Mouse (Mus musculus): ENCODE results near the gene Pld4. TPM values are rescaled to one million over a fixed set of nuclear protein-coding genes. Genes with fewer than 3 reads are reported as not detected.
A peak's percentile ranks its signal among the peaks of the same experiment; 100 is the strongest.

Gene Pld4
- polyA plus RNA-seq, 1 experiment from 2014 or later, result 4.2 TPM

DNA sequence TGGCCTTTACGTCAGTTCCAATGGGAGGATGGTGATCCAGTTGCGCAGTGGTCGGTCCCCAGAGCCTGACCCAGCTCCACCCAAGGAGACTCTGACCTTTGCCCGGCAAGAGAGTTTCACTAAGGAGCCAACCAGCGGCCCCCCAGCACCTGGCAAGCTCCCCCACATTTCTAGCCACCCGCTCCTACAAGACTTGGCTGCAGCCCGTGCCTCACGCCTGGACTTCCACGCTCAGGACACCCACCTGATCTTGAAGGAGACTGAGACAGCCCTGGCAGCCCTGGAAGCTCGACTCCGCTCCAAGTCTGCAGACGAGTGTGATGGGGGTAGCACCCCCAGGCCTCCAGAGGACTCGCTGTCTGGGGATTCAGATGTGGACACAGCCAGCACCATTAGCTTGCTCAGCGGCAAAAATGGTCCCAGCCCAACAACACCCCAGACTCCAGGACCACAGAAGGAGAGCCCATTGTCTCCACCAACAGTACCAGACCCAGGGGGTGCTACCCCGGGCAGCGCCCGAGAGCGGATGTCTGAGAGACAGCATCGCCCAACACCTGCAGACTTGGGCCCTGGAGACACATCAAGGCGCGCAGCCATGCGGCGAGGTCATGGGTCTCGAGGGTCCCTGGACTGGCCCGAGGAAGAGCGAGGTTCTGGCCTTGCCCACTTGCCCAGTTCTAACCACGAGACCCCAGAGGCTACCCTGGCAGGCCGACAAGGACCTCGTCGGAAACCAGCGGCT is 22.0 kb upstream of the Pld4 start:
- Histone ChIP-seq H3K27me3 (replicated peaks) (no peaks in the 10 kb centered on the region), H3K9me3 (replicated peaks) (no peaks in the 10 kb centered on the region), H3K36me3 (peaks cover 38% of the 10 kb centered on the region), H3K4me1 (replicated peaks) (peaks cover 7% of the 10 kb centered on the region), H3K4me2 (no peak overlapping the region), H3K9ac (no peak overlapping the region), H3K4me3 (no peak overlapping the region), H3K27ac (ENCODE audit: poor library complexity, severe bottlenecking) (no peak overlapping the region)
- no peak for ATAC-seq (ENCODE audit: insufficient number of reproducible peaks, low FRiP score)
- WGBS, result 89% methylated on average over 31 of the region's 31 CpGs

DNA sequence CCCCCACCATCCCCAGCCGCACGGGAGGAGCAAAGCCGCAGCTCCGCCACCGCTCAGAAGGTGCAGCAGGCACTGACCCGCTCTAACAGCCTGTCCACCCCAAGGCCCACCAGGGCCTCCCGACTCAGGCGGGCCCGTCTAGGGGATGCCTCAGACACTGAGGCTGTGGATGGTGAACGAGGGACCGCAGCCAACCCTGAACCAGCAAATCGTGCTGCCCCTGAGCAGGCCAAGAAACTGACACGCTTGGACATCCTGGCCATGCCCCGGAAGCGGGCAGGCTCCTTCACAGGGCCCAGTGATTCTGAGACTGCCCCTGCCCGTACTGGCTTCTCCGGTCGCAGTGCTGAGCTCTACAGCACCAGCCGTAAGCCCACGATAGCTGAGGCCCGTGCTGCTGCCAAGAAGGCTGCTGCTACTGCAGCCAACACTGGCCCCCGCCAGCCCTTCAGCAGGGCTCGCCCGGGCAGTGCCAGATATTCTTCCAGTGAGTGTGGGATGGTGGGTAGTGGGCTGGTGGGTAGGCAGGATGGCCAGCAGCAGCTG is 21.4 kb upstream of the Pld4 start:
- H3K9me3 ChIP-seq (replicated peaks), result no peaks in the 10 kb centered on the region
- no peak overlapping the region for H3K9ac ChIP-seq
- H3K36me3 ChIP-seq, result peaks cover 38% of the 10 kb centered on the region
- H3K27ac ChIP-seq (ENCODE audit: poor library complexity, severe bottlenecking), result no peak overlapping the region
- peaks cover 11% of the 10 kb centered on the region for H3K4me1 ChIP-seq (replicated peaks)
- H3K4me3 ChIP-seq, result no peak overlapping the region
- H3K27me3 ChIP-seq (replicated peaks), result no peaks in the 10 kb centered on the region
- H3K4me2 ChIP-seq, result no peak overlapping the region
- 88% methylated on average over 24 of the region's 24 CpGs for WGBS
- no peak for ATAC-seq (ENCODE audit: insufficient number of reproducible peaks, low FRiP score)

DNA sequence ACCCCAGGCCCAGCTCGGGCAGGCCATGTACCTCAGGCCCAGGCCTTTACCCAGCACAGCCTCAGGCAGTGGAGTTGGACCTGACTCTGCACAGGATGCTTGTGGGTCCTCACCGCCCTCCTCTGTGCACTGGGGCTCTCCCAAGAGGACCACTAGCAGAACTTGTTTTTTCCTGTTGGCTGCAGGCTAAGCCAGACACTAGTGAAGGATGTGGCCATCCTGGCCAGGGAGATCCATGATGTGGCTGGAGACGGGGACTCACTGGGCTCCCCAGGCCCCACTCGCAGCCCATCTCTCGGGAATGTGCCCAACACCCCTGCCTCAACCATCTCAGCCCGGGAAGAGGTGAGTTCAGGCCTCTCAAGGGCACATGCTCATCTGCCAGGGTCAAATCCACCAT is 17.7 kb upstream of the Pld4 start:
- Histone ChIP-seq H3K27ac (ENCODE audit: poor library complexity, severe bottlenecking) (no peak overlapping the region), H3K4me2 (no peak overlapping the region), H3K9ac (peak overlapping the region; percentile 49; the same call in 1 of the 2 replicates), H3K27me3 (replicated peaks) (no peaks in the 10 kb centered on the region), H3K4me3 (no peak overlapping the region), H3K4me1 (replicated peaks) (peaks cover 31% of the 10 kb centered on the region), H3K9me3 (replicated peaks) (no peaks in the 10 kb centered on the region), H3K36me3 (peaks cover 27% of the 10 kb centered on the region)
- 0 out of 2 replicates have a peak, but pooled peaks have one; percentile 19 for ATAC-seq (ENCODE audit: insufficient number of reproducible peaks, low FRiP score)
- 57% methylated on average over 6 of the region's 6 CpGs for WGBS

DNA sequence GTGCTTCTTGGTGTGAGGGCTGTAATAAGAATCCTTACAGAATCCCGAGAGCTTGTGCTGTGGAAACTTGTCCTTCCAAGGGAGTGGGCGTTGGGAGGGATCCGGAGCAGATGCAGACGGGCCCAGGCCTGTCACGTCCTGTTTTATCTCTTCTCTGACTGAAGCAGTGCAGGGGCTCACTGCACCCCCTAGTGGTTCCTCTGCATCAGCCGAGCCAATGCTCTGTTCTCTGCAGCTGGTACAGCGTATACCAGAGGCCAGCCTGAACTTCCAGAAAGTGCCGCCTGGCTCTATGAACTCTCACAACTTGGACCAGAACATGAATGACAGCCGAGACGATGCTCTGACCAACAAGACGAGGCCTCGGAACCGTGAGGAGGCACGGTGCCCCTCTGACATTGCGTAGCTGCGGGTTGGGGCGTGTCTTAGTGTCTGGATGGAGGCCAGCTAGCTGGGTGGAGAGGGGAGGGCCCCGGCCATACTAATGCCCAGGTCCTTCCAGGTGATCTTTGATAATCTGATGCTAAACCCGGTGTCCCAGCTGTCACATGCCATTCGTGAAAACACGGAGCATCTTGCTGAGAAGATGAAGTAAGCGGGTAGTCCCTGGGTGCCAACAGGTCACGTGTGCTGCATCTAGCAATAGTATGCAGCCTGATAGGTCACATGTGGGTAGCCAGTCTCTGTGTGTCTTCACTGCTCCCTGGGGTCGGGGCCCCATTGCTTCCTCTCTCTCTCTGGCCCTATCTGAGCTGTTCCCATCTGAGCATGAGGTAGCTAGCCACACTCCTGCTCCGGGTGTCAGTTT is 17.1 kb upstream of the Pld4 start:
- H3K27me3 ChIP-seq (replicated peaks), result no peaks in the 10 kb centered on the region
- H3K4me3 ChIP-seq, result no peak overlapping the region
- peaks cover 32% of the 10 kb centered on the region for H3K4me1 ChIP-seq (replicated peaks)
- H3K9me3 ChIP-seq (replicated peaks), result no peaks in the 10 kb centered on the region
- H3K9ac ChIP-seq, result peak overlapping the region; percentile 49; the same call in 1 of the 2 replicates
- peak; percentile 63; the same call in 1 of the 2 replicates for ATAC-seq (ENCODE audit: insufficient number of reproducible peaks, low FRiP score)
- no peak overlapping the region for H3K4me2 ChIP-seq
- 51% methylated on average over 25 of the region's 25 CpGs for WGBS
- peaks cover 21% of the 10 kb centered on the region for H3K36me3 ChIP-seq
- H3K27ac ChIP-seq (ENCODE audit: poor library complexity, severe bottlenecking), result no peak overlapping the region

DNA sequence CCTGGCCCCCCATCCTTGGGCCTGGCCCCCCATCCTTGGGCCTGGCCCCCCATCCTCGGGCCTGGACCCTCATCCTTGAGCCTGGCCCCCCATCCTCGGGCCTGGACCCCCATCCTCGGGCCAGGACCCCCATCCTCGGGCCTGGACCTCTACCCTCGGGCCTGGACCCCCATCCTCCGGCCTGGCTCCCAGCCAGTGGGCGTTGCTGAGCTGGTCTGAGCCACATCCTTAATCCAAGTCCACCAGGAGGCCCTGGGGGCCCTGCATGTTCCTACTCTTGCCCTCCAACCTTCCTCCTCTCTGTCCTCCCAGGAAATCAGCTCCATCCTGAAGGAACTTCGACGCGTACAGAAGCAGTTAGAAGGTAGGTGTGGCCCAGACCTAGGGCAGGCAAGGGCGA is 16.2 kb upstream of the Pld4 start:
- no peaks in the 10 kb centered on the region for H3K9me3 ChIP-seq (replicated peaks)
- peaks cover 32% of the 10 kb centered on the region for H3K4me1 ChIP-seq (replicated peaks)
- peak overlapping the region; percentile 28; the same call in 1 of the 2 replicates for H3K9ac ChIP-seq
- H3K4me2 ChIP-seq, result no peak overlapping the region
- no peak overlapping the region for H3K4me3 ChIP-seq
- peaks cover 12% of the 10 kb centered on the region for H3K36me3 ChIP-seq
- H3K27ac ChIP-seq (ENCODE audit: poor library complexity, severe bottlenecking), result no peak overlapping the region
- no peak for ATAC-seq (ENCODE audit: insufficient number of reproducible peaks, low FRiP score)
- 88% methylated on average over 11 of the region's 11 CpGs for WGBS
- H3K27me3 ChIP-seq (replicated peaks), result no peaks in the 10 kb centered on the region

DNA sequence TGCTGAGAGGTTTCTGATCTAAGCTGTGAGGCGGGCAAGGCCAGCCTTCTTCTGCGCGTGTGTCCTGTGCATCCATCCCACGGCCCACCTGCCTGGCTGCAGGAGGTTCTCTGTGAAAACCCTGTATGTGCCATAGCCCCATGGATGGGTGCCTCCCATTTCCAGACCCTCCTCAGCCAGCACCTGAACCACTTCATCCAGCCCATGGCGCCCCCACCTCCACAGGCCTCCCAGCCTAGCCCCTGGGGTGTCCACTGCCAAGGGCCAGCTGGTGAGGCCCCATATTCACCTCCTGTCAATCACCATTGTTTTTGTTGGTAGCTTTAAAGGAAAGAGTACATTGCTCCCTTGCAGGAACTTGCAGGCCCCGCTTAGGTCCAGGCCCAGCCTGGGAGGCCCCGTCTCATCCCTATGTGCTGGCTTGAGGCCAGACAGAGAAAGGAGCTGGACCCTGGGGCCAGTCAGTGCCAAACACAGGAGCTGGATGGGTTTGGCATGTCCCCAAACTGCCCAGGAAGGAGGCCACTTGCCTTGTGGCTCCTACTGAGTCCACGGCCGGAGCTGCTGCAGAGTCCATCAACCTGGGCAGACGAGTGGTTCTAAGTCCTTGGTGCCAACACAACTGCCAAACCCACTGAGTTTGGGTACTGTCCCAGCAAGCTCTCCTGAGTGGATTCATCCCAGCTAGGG is 15.4 kb upstream of the Pld4 start:
- 71% methylated on average over 10 of the region's 10 CpGs for WGBS
- ATAC-seq (ENCODE audit: insufficient number of reproducible peaks, low FRiP score), result peak; percentile 9; the same call in 1 of the 2 replicates
- H3K27me3 ChIP-seq (replicated peaks), result no peaks in the 10 kb centered on the region
- no peak overlapping the region for H3K4me2 ChIP-seq
- peaks cover 32% of the 10 kb centered on the region for H3K4me1 ChIP-seq (replicated peaks)
- no peak overlapping the region for H3K27ac ChIP-seq (ENCODE audit: poor library complexity, severe bottlenecking)
- peaks cover 7% of the 10 kb centered on the region; the same call in 1 of the 2 replicates for H3K36me3 ChIP-seq
- H3K4me3 ChIP-seq, result no peak overlapping the region
- peak overlapping the region; percentile 23 for H3K9ac ChIP-seq
- no peaks in the 10 kb centered on the region for H3K9me3 ChIP-seq (replicated peaks)

DNA sequence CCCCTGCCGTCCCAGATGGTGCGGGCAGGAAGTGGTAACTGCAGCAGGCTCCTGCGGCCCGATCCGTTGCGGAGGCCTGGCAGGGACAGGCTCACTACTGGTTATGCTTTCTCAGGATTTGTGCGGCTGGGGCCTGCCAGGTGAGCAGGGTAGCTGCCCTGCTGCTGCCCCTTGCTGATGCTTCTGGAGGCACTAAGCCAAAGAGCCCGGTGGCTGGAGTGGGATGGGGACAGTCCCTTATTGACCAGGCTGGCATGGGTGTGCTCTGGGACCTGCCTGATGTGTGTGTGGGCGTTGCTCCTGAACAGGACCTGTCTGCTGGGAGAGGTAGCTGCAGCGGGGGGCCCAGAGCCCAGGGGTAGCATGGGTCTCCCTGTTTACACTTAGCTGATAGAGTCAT is 14.7 kb upstream of the Pld4 start:
- WGBS, result 84% methylated on average over 10 of the region's 10 CpGs
- peaks cover 32% of the 10 kb centered on the region for H3K4me1 ChIP-seq (replicated peaks)
- H3K27me3 ChIP-seq (replicated peaks), result no peaks in the 10 kb centered on the region
- ATAC-seq (ENCODE audit: insufficient number of reproducible peaks, low FRiP score), result no peak
- no peaks in the 10 kb centered on the region for H3K9me3 ChIP-seq (replicated peaks)
- H3K36me3 ChIP-seq, result peaks cover 7% of the 10 kb centered on the region; the same call in 1 of the 2 replicates
- H3K4me3 ChIP-seq, result no peak overlapping the region
- no peak overlapping the region for H3K9ac ChIP-seq
- no peak overlapping the region for H3K27ac ChIP-seq (ENCODE audit: poor library complexity, severe bottlenecking)
- H3K4me2 ChIP-seq, result no peak overlapping the region

DNA sequence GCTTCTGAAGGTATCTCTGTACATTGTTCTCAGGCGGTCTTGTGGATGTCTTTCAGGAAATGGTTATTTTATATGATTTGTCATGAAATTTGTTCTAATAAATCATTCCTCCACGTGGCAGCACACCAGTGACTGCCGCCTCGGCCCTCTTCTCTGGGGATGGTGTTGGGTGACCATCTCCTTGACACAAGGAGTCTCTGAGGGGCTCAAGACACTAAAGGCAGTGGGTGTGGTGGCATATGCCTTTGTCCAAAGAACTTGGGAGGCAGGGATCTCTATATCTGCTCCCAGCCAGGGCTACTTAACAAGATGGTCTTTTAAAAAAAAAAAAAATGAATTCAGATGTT is 14.0 kb upstream of the Pld4 start:
- WGBS, result 74% methylated on average over 4 of the region's 4 CpGs
- H3K4me3 ChIP-seq, result no peak overlapping the region
- H3K9ac ChIP-seq, result no peak overlapping the region
- H3K36me3 ChIP-seq, result peaks cover 7% of the 10 kb centered on the region; the same call in 1 of the 2 replicates
- no peaks in the 10 kb centered on the region for H3K9me3 ChIP-seq (replicated peaks)
- H3K4me1 ChIP-seq (replicated peaks), result peaks cover 32% of the 10 kb centered on the region
- H3K4me2 ChIP-seq, result no peak overlapping the region
- 0 out of 2 replicates have a peak, but pooled peaks cover 3% of the 10 kb centered on the region for H3K27me3 ChIP-seq (replicated peaks)
- no peak for ATAC-seq (ENCODE audit: insufficient number of reproducible peaks, low FRiP score)
- no peak overlapping the region for H3K27ac ChIP-seq (ENCODE audit: poor library complexity, severe bottlenecking)

DNA sequence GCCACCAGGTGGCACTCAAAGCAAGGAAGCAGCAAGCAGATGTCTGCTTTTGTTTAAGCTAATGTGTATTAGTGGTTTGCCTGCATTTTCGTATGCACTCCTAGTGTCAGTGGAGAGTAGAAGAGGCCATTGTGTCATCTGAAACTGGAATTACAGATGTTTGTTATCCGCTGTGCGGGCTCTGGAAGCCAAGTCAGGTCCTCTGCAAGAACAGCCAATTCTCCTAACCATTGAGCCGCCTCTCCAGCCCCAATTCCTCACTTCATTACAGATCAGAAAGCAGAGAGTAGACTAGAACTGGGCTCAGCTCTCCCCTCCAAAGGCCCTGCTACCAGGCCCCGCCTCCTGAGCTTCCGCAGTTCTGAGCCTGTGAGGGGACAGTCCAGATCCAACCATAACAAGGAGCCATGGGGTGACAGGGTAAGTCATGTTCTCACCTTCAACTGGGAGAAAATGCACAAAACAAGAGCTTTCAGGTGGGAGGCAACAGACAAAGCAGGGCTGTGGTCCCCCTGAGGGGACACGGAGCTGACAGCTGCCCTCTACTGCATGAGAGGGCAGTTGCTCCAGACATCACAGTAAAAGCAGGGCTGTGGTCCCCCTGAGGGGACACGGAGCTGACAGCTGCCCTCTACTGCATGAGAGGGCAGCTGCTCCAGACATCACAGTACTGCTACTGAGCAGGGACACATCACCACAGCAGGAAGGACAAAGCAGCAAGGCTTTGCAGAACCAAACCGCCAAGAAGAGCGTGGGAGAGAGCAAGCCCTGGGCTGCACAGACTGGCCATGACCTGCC is 13.4 kb upstream of the Pld4 start:
- no peak for ATAC-seq (ENCODE audit: insufficient number of reproducible peaks, low FRiP score)
- Histone ChIP-seq H3K36me3 (peaks cover 7% of the 10 kb centered on the region; the same call in 1 of the 2 replicates), H3K4me2 (peak overlapping the region; percentile 37), H3K9ac (no peak overlapping the region), H3K4me3 (no peak overlapping the region), H3K27me3 (replicated peaks) (0 out of 2 replicates have a peak, but pooled peaks cover 3% of the 10 kb centered on the region), H3K9me3 (replicated peaks) (no peaks in the 10 kb centered on the region), H3K27ac (ENCODE audit: poor library complexity, severe bottlenecking) (no peak overlapping the region), H3K4me1 (replicated peaks) (peaks cover 32% of the 10 kb centered on the region)
- WGBS, result 19% methylated on average over 10 of the region's 10 CpGs

DNA sequence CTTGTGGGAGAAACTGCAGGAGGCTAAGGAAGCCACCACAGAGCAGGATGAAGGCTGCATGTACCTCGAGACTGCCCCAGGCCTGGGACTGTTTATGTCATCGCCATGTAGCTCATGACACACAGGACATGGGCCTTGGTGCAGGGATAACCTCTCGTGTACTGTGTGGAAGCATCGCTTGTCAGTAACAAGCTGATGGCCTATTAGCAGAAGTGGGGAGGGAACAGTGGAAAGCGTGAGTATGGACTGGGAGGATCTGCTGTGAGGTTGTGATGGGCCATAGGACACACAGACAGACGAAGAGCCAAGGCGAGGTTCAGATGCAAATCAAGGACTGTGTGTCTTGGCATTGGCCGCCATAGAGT is 12.9 kb upstream of the Pld4 start:
- ATAC-seq (ENCODE audit: insufficient number of reproducible peaks, low FRiP score), result no peak
- 76% methylated on average over 8 of the region's 8 CpGs for WGBS
- Histone ChIP-seq H3K9ac (no peak overlapping the region), H3K4me1 (replicated peaks) (peaks cover 32% of the 10 kb centered on the region), H3K36me3 (peaks cover 7% of the 10 kb centered on the region; the same call in 1 of the 2 replicates), H3K27me3 (replicated peaks) (0 out of 2 replicates have a peak, but pooled peaks cover 3% of the 10 kb centered on the region), H3K4me3 (no peak overlapping the region), H3K27ac (ENCODE audit: poor library complexity, severe bottlenecking) (no peak overlapping the region), H3K9me3 (replicated peaks) (no peaks in the 10 kb centered on the region), H3K4me2 (no peak overlapping the region)

Measured in heart, embryonic 12.5 days (tissue).